Mouse (Mus musculus): ENCODE results near the gene Trp53bp2.

DNA sequence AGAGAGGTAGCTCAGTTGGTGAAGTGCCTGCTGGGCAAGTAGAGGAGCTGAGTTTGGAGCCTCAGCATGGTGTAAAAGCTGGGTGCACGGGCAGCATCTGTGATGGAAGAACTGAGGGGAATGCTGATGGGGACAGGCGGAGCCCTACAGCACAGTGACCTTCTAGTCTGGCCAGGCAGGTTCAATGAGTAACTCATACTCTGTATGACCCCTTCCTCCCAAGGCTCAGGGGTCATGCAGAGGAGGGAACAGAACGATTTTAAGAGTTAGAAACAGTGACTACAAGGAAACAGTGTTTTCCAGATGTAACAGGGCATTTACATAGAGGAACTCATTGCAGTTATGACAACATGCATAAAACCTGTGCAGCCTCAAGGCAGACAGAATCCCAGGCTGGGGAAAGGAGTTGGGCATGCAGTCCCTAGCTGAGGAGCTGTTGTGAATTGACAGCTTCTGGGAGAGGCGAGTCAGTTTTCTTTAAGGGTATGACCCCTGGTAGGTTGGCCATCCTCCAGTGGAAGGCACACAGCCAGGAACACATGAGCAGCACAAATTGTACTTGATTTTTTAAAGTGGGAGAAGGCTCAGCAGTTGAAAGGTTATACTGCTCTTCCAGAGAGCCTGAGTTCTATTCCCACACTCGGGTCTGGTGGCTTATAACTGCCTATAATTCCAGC, 30.7 kb downstream of the Trp53bp2 start:
- TF ChIP-seq POLR2A (IDR thresholded peaks at IDR 0.05; ENCODE audit: borderline replicate concordance, extremely low read depth, insufficient read depth, insufficient read length, poor library complexity, severe bottlenecking) (no peak), CTCF (IDR thresholded peaks at IDR 0.05; ENCODE audit: borderline replicate concordance, extremely low read depth, insufficient read depth, insufficient read length) (no peak)

Data from brain, embryonic 14.5 days (tissue).